Mouse (Mus musculus) heart, adult 2 months (tissue): ENCODE measurements around the gene Ganab. TPM values are rescaled to one million over a fixed set of nuclear protein-coding genes. Genes with fewer than 3 reads are reported as not detected.

Experiments used
- DNase-seq, 2 experiments: peaks; one replicate each; pipeline ENCODE4 v3.0.0; 2021
- H3K27ac ChIP-seq: fragments of 200-600 bp; 2 replicates; pipeline ENCODE4 v1.8.1; 2022
- H3K27me3 ChIP-seq: fragments of 200-500 bp; 2 replicates; pipeline ENCODE4 v1.6.1; 2012; ENCODE audit warnings: mild to moderate bottlenecking, low read length, inconsistent platforms, mixed read lengths; ENCODE audit not compliant: control insufficient read depth, insufficient read depth
- H3K36me3 ChIP-seq: fragments of 200-500 bp; 2 replicates; pipeline ENCODE4 v1.6.1; 2012; ENCODE audit warnings: low read length, inconsistent platforms; ENCODE audit not compliant: control insufficient read depth, insufficient read depth
- H3K4me1 ChIP-seq: fragments of 200-500 bp; 2 replicates; pipeline ENCODE4 v1.6.1; 2011; ENCODE audit warnings: low read length; ENCODE audit not compliant: control insufficient read depth, insufficient read depth
- H3K4me3 ChIP-seq: fragments of 200-600 bp; 2 replicates; pipeline ENCODE4 v1.8.1; 2022
- H3K79me2 ChIP-seq: fragments of 200-500 bp; replicated peaks from 2 replicates; pipeline ENCODE4 v1.6.1; 2012; ENCODE audit warnings: mild to moderate bottlenecking, inconsistent platforms, low read length, moderate library complexity, mixed read lengths; ENCODE audit not compliant: control insufficient read depth, insufficient read depth
- H3K9ac ChIP-seq: fragments of 200-500 bp; 2 replicates; pipeline ENCODE4 v1.6.1; 2012; ENCODE audit warnings: low read depth, mild to moderate bottlenecking, control low read depth, inconsistent platforms, low read length, mixed read lengths
- CTCF ChIP-seq: fragments of 200-600 bp; IDR thresholded peaks from 2 replicates; pipeline ENCODE4 v1.8.1; 2022; ENCODE audit warnings: antibody characterized with exemption, mild to moderate bottlenecking, moderate library complexity
- EP300 ChIP-seq: fragments of 200-500 bp; IDR thresholded peaks from 2 replicates; pipeline ENCODE4 v1.6.1; 2011; ENCODE audit warnings: low read depth, low read length, control low read depth; ENCODE audit not compliant: insufficient read depth
- POLR2A ChIP-seq: fragments of 200-500 bp; IDR thresholded peaks from 2 replicates; pipeline ENCODE4 v1.6.1; 2011; ENCODE audit warnings: mild to moderate bottlenecking, low read depth, low read length, control low read depth; ENCODE audit not compliant: insufficient read depth
- WGBS: fragments of 180-500 bp; shearing (Covaris S2); methylation state at CpG from one replicate; pipeline ENCODE4 v1.1.7; 2018; 5-methylcytosine and 5-hydroxymethylcytosine counted together
- intact Hi-C: fragments of 180-260 bp; cut with DNase I; formaldehyde crosslinking; loops from one replicate; pipeline ENCODE4 v1.15.1; 2025
- polyA plus RNA-seq: library from polyadenylated mRNA; depleted of rRNA; stranded (reverse); fragments of >200 nt; gene quantifications from 2 replicates; pipeline ENCODE4 v1.2.3, GENCODE M21; 2012
- total RNA-seq, 2 experiments: library from RNA; stranded (reverse); gene quantifications; 2 replicates each; pipeline ENCODE4 v1.2.3; 2021

Ganab gene
- total and polyA plus RNA-seq, 3 experiments: 50.3 to 54.5 (median 52.5) TPM

DNA sequence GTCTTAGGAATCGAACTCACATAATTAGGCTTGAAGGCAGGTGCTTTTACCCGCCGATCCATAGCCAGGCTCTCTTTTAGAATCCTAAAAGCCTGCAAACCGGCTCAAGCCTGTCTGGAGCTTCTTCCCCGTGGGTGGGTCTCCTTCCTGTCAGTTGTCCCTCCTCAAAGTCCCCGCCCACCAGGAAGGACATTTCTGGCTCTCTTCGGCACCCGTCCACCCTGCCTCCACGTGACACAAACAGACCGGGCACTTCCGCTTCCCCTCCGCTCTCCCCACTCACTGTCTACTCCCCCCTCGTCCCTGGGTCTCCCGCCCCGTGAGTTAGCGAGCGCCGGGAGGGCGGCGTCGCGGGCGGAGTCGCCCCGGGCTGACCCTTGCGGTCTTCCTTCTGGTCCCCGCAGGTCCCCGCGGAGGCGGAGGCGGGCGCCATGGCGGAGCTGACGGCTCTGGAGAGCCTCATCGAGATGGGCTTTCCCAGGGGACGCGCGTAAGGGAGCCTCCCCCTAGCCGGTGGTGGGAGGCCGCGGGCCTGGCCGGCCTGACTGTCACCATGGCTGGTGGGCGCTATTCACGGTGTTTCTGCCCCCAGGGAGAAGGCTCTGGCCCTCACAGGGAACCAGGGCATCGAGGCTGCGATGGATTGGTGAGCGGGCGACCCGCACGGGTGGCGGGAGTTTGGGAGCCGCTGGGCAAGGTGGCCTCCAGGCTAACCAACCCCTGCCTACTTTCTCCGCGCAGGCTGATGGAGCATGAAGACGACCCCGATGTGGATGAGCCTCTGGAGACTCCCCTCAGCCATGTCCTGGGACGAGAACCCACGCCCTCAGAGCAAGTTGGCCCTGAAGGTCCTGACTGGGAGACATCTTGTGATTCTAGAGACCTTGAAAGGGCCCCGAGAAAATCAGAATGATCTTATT, 26.3 kb upstream of the Ganab start, which contains the start of gene Ubxn1:
Ubxn1 (plus strand) TSS at position 230 of the 920 bp plus-strand sequence.
- Histone ChIP-seq H3K36me3 (peaks cover 2% of the 10 kb centered on the region; the same call in 1 of the 2 replicates), H3K79me2 (0 out of 2 replicates have a peak, but pooled peaks cover 1% of the 10 kb centered on the region), H3K27me3 (no peaks in the 10 kb centered on the region), H3K27ac (peak within 1 kb of the TSS; percentile 94), H3K4me3 (peak within 1 kb of the TSS; percentile 91), H3K4me1 (peaks cover 3% of the 10 kb centered on the region), H3K9ac (peak within 1 kb of the TSS; percentile 83)
- DNase-seq: peak; percentile 98 to 99
- intact Hi-C loops: loop anchor here (1.0 to 5.0 kb wide), 4 partner anchors 9 to 96 kb away; partner anchors contain the start of genes 1810009A15Rik, Eef1g, Gm49416 and Polr2g
- WGBS: 1% methylated on average over 59 of the region's 59 CpGs
- TF ChIP-seq POLR2A (peak; percentile 87), CTCF (no peak), EP300 (peak; percentile 96)

DNA sequence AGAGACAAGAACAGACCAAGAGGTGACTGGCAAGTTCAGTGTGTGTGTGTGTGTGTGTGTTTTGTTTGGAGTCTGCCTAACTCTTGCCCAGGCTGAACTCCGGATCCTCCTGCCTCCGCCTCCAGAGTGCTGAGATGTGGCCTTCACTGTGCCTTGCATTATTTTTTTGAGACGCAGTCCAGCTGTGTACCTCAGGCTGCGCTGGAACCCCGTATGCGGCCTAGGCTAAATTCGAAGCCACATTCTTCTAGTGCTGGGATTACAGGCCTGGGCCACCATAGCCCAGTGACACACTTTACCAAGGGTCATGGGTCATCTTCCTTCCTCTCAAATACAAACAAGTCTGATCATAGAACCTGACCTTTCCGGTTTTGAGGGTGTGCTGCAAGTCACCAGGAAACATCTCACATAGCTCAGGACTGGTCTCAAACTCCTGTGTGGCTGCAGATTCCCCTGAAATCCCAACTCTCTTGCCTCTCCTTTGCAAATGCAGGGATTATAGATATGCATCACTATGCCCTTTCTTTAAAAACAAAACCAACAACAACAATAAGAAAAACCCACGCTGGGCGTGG, 25.5 kb upstream of the Ganab start:
- Histone ChIP-seq H3K4me1 (peaks cover 3% of the 10 kb centered on the region), H3K27ac (peak overlapping the region; percentile 94), H3K27me3 (no peaks in the 10 kb centered on the region), H3K36me3 (peaks cover 2% of the 10 kb centered on the region; the same call in 1 of the 2 replicates), H3K79me2 (0 out of 2 replicates have a peak, but pooled peaks cover 1% of the 10 kb centered on the region), H3K4me3 (peak overlapping the region; percentile 91), H3K9ac (peak overlapping the region; percentile 83)
- TF ChIP-seq POLR2A: no peak
- no peak for TF ChIP-seq CTCF
- TF ChIP-seq EP300: no peak
- DNase-seq: no peak
- WGBS: 62% methylated on average over 10 of the region's 10 CpGs
- intact Hi-C loops: loop anchor here (5.0 kb wide), 1 partner anchor 95 kb away; the partner anchor contains the start of gene Eef1g

- no peak overlapping the region for H3K4me3 ChIP-seq
- TF ChIP-seq POLR2A: no peak
- no peak for TF ChIP-seq EP300
- TF ChIP-seq CTCF: no peak
- no peak overlapping the region for H3K27ac ChIP-seq
- no peak overlapping the region for H3K9ac ChIP-seq
- DNase-seq: no peak
- H3K27me3 ChIP-seq: no peaks in the 10 kb centered on the region
- 0 out of 2 replicates have a peak, but pooled peaks cover 1% of the 10 kb centered on the region for H3K79me2 ChIP-seq
- H3K4me1 ChIP-seq: peaks cover 5% of the 10 kb centered on the region
- peaks cover 8% of the 10 kb centered on the region for H3K36me3 ChIP-seq
- intact Hi-C loops: no loop called here
- 87% methylated on average over 7 of the region's 7 CpGs for WGBS
Measured at GRCm38 (mm10) chr19:8875031-8875430, 22.8 kb upstream of the Ganab start.

DNA sequence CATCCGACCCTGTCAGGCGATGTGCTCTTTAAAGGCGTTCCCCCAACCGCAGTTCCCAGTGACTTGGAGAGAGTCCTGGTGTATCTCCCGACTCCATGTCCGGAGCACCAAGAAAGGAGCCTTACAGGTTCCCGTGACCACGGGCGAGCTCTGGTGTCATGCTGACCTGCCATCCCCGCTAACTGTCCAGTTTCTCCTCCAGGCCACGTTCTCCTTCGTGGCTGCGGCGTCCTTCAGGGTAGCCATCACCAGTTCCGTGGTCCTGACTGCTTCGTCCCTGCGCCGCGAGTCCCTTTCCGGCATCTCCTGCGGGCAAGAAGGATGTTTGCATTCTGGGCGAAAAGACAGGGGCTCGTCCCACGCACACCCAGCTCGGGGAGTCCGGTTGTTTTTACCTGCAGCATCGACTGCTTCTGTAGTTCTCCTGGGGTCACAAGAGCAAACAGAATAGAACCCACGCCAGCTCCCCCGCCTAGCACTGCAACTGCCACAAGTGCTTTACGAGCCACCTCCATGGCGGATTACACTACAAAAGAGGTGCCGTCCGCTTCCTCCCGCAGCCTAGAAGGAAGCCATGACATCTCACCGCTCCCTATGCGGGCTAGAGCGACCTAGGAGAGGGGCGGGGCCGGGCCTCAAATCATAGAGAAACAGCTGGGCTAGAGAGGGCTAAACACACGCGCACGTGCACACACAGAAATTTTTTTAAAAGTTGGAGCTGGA, 17.4 kb upstream of the Ganab start, which contains the start of gene Uqcc3:
Uqcc3 (minus strand) TSS at position 613 of the 723 bp plus-strand sequence.
- intact Hi-C loops: loop anchor here (1.0 kb wide), 1 partner anchor 9 kb away; the partner anchor contains the start of gene Ubxn1
- WGBS: under 1% methylated on average over 42 of the region's 42 CpGs
- Histone ChIP-seq H3K36me3 (peaks cover 6% of the 10 kb centered on the region), H3K79me2 (no peaks in the 10 kb centered on the region), H3K4me1 (peaks cover 4% of the 10 kb centered on the region), H3K4me3 (peak within 1 kb of the TSS; percentile 78), H3K9ac (peak within 1 kb of the TSS; percentile 90), H3K27ac (peak within 1 kb of the TSS; percentile 85), H3K27me3 (no peaks in the 10 kb centered on the region)
- peak; percentile 90 to 91 for DNase-seq
- TF ChIP-seq POLR2A (peak; percentile 92), EP300 (peak; percentile 74; the same call in 1 of the 2 replicates), CTCF (no peak)

- H3K27me3 ChIP-seq: no peaks in the 10 kb centered on the region
- TF ChIP-seq EP300 (no peak), POLR2A (no peak), CTCF (no peak)
- no peaks in the 10 kb centered on the region for H3K79me2 ChIP-seq
- 3% methylated on average over 3 of the region's 3 CpGs for WGBS
- H3K4me3 ChIP-seq: peak overlapping the region; percentile 78
- DNase-seq: no peak
- intact Hi-C loops: no loop called here
- peaks cover 4% of the 10 kb centered on the region for H3K4me1 ChIP-seq
- H3K27ac ChIP-seq: peak overlapping the region; percentile 85
- H3K36me3 ChIP-seq: peaks cover 6% of the 10 kb centered on the region
- no peak overlapping the region for H3K9ac ChIP-seq
Measured at GRCm38 (mm10) chr19:8881034-8881392, 16.9 kb upstream of the Ganab start.
